Mouse (Mus musculus) erythroblast, embryonic 14.5 days (primary cell): ENCODE measurements around the gene Btrc.

Source experiments
- GATA1 ChIP-seq: IDR thresholded peaks from 2 replicates; pipeline ENCODE4 v1.6.1; 2012; ENCODE audit warnings: low read length, inconsistent platforms, mixed read lengths
- TAL1 ChIP-seq: IDR thresholded peaks from 3 replicates; pipeline ENCODE4 v1.6.1; 2012; ENCODE audit warnings: low read length, inconsistent platforms, mixed read lengths

DNA sequence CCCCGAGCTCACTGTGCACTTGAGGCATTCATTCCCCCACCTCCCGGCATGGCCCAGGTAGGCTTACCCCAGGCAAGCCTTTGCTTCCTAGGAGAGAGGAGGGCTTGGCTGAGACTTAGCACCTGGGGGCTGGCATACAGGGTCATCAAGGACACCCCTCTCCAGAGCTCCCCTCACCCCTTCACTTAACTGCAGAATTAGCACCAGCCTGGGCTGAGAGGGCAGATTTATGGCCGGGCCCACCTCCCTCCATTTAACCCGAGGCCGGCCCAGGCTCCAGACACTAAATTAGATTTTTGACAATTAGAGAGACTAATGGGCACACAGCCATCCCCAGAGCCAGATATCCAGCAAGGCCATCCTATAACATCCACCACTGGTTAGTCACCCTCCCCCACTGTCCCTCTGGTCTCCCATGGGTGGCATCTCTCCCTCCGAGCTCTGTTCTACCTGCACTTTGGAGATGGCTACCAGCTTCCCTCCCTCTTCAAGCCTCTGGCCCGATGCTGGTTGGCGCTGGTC, 171.7 kb downstream of the Btrc start:
- TF ChIP-seq GATA1 (no peak), TAL1 (no peak)
